Mouse (Mus musculus) forelimb bud, embryonic 11.5 days (tissue): ENCODE measurements around the gene Slc7a14.
"Not testable (repeated sequence)": the region's sequence is repeated elsewhere in the genome, so short reads cannot be mapped to it uniquely, and the experiment has no call there.

Experiments used
- DNase-seq: peaks from one replicate; pipeline ENCODE4 v3.0.0-alpha.2; 2012; ENCODE audit warnings: low read depth, low spot score

Slc7a14 gene

GRCm38 (mm10) chr3:31309934-31310787, at the start of gene Slc7a14:
TSS of gene Slc7a14 (minus strand) at chr3:31310378.
- DNase-seq, result no peak

- no peak for DNase-seq
Measured at GRCm38 (mm10) chr3:31346540-31346939, 36.4 kb upstream of the Slc7a14 start.

- DNase-seq, result no peak
Measured at GRCm38 (mm10) chr3:31345766-31346165, 35.6 kb upstream of the Slc7a14 start.

- no peak for DNase-seq
Measured at GRCm38 (mm10) chr3:31339236-31339635, 29.1 kb upstream of the Slc7a14 start.

GRCm38 (mm10) chr3:31328237-31328836, 18.2 kb upstream of the Slc7a14 start:
- DNase-seq, result no peak

- DNase-seq, result no peak
Measured at GRCm38 (mm10) chr3:31327791-31328190, 17.6 kb upstream of the Slc7a14 start.

GRCm38 (mm10) chr3:31324231-31324654, 14.1 kb upstream of the Slc7a14 start:
- no peak for DNase-seq

- DNase-seq, result no peak
Measured at GRCm38 (mm10) chr3:31309371-31309933, 726 bp downstream of the Slc7a14 start.

GRCm38 (mm10) chr3:31308906-31309305, 1.3 kb downstream of the Slc7a14 start:
- peak; percentile 82 for DNase-seq

- no peak for DNase-seq
Measured at GRCm38 (mm10) chr3:31307936-31308335, 2.2 kb downstream of the Slc7a14 start.

GRCm38 (mm10) chr3:31291673-31292602, 18.2 kb downstream of the Slc7a14 start:
- no peak for DNase-seq

GRCm38 (mm10) chr3:31287421-31287948, 22.7 kb downstream of the Slc7a14 start:
- no peak for DNase-seq

GRCm38 (mm10) chr3:31281116-31281515, 29.1 kb downstream of the Slc7a14 start:
- no peak for DNase-seq

GRCm38 (mm10) chr3:31274875-31275274, 35.3 kb downstream of the Slc7a14 start:
- no peak for DNase-seq

GRCm38 (mm10) chr3:31273247-31273646, 36.9 kb downstream of the Slc7a14 start:
- not testable (repeated sequence) for DNase-seq

- DNase-seq, result peak; percentile 23
Measured at GRCm38 (mm10) chr3:31272635-31273034, 37.5 kb downstream of the Slc7a14 start.

- DNase-seq, result no peak
Measured at GRCm38 (mm10) chr3:31269551-31270317, 40.4 kb downstream of the Slc7a14 start.

GRCm38 (mm10) chr3:31267921-31268320, 42.3 kb downstream of the Slc7a14 start:
- no peak for DNase-seq

GRCm38 (mm10) chr3:31266941-31267340, 43.2 kb downstream of the Slc7a14 start:
- no peak for DNase-seq

- no peak for DNase-seq
Measured at GRCm38 (mm10) chr3:31263535-31263934, 46.6 kb downstream of the Slc7a14 start.
